ENCODE assay signal across 9 mouse cellular contexts in genomic region chr9:98409137-98409536, GRCm38 (mm10). TPM values are rescaled to one million over a fixed set of nuclear protein-coding genes. Genes with fewer than 3 reads are reported as not detected.
A peak's percentile ranks its signal among the peaks of the same experiment; 100 is the strongest.
DNase-seq lines count a peak whose midpoint lies in the region; ATAC-seq lines count a peak whose summit lies in the region.
"Had no signal": no experiment of that assay in that cellular context is flagged by ENCODE, and none has a peak within 500 bp of the region (broad histone marks: within the 10 kb centered on the region; RNA-seq: fewer than 3 reads in every experiment).

No protein-coding gene starts in this region.

- H3K9ac ChIP-seq in midbrain, embryonic 16.5 days (ENCODE audit: low read depth, low read length): no peak overlapping the region
- H3K9ac ChIP-seq in kidney, embryonic 16.5 days (replicated peaks; ENCODE audit: low read length): no peak overlapping the region
- H3K9ac ChIP-seq: embryonic facial prominence, embryonic 15.5 days had no signal

- no peak overlapping the region for H3K4me3 ChIP-seq in midbrain, embryonic 10.5 days
- no peak overlapping the region for H3K4me3 ChIP-seq in midbrain, embryonic 16.5 days (ENCODE audit: low read depth, low read length)
- no peak overlapping the region for H3K4me3 ChIP-seq in kidney, embryonic 16.5 days (ENCODE audit: low read length)
- H3K4me3 ChIP-seq: embryonic facial prominence, embryonic 15.5 days had no signal

- no peaks in the 10 kb centered on the region for H3K36me3 ChIP-seq in midbrain, embryonic 10.5 days
- no peaks in the 10 kb centered on the region for H3K36me3 ChIP-seq in midbrain, embryonic 16.5 days (ENCODE audit: control insufficient read depth, insufficient read depth, low read length)
- H3K36me3 ChIP-seq in kidney, embryonic 16.5 days (ENCODE audit: insufficient read depth, low read length): no peaks in the 10 kb centered on the region
- H3K36me3 ChIP-seq: embryonic facial prominence, embryonic 15.5 days had no signal

- 39% methylated on average over 3 of the region's 3 CpGs for WGBS in midbrain, embryonic 10.5 days
- 21% methylated on average over 3 of the region's 3 CpGs for WGBS in midbrain, embryonic 16.5 days
- 28% methylated on average over 3 of the region's 3 CpGs for WGBS in kidney, embryonic 16.5 days

- no peak for ATAC-seq in midbrain, embryonic 16.5 days
- 0 out of 2 replicates have a peak, but pooled peaks have one; percentile 19 for ATAC-seq in kidney, embryonic 16.5 days (ENCODE audit: low FRiP score, low TSS enrichment)

- H3K27me3 ChIP-seq in midbrain, embryonic 10.5 days (ENCODE audit: low read depth, poor library complexity, severe bottlenecking): no peaks in the 10 kb centered on the region
- no peaks in the 10 kb centered on the region for H3K27me3 ChIP-seq in midbrain, embryonic 16.5 days (ENCODE audit: control insufficient read depth, insufficient read depth, low read depth, low read length)
- no peaks in the 10 kb centered on the region for H3K27me3 ChIP-seq in kidney, embryonic 16.5 days (ENCODE audit: insufficient read depth, low read length)
- H3K27me3 ChIP-seq: embryonic facial prominence, embryonic 15.5 days had no signal

- peak; percentile 73 for DNase-seq in midbrain, embryonic 10.5 days (ENCODE audit: low spot score)
- peak; percentile 7 for DNase-seq in cerebellum, adult 11-12 months
- peak; percentile 71 to 73 for DNase-seq in frontal cortex, postnatal 25 days (ENCODE audit: low spot score in 2 of 2)
- peak; percentile 79 for DNase-seq in liver
- DNase-seq in ovary, postnatal 36 days (ENCODE audit: low spot score): peak; percentile 78
- peak; percentile 68 for DNase-seq in thymus, postnatal 14 days

- H3K4me2 ChIP-seq in midbrain, embryonic 16.5 days (ENCODE audit: low read length): no peak overlapping the region
- H3K4me2 ChIP-seq in kidney, embryonic 16.5 days (replicated peaks; ENCODE audit: low read depth, low read length): no peak overlapping the region
- H3K4me2 ChIP-seq: embryonic facial prominence, embryonic 15.5 days had no signal

- no peaks in the 10 kb centered on the region for H3K9me3 ChIP-seq in midbrain, embryonic 10.5 days (replicated peaks)
- no peaks in the 10 kb centered on the region for H3K9me3 ChIP-seq in midbrain, embryonic 16.5 days (replicated peaks; ENCODE audit: control insufficient read depth, low read length, poor library complexity, severe bottlenecking)
- H3K9me3 ChIP-seq in kidney, embryonic 16.5 days (ENCODE audit: low read length): no peaks in the 10 kb centered on the region
- H3K9me3 ChIP-seq: embryonic facial prominence, embryonic 15.5 days had no signal

- no peak overlapping the region for H3K27ac ChIP-seq in midbrain, embryonic 10.5 days (replicated peaks)
- H3K27ac ChIP-seq in midbrain, embryonic 16.5 days (ENCODE audit: low read length): no peak overlapping the region
- H3K27ac ChIP-seq in kidney, embryonic 16.5 days (ENCODE audit: low read length): no peak overlapping the region
- H3K27ac ChIP-seq: embryonic facial prominence, embryonic 15.5 days had no signal

- H3K4me1 ChIP-seq in midbrain, embryonic 10.5 days: no peaks in the 10 kb centered on the region
- no peaks in the 10 kb centered on the region for H3K4me1 ChIP-seq in midbrain, embryonic 16.5 days (ENCODE audit: control insufficient read depth, insufficient read depth, low read length)
- no peaks in the 10 kb centered on the region for H3K4me1 ChIP-seq in kidney, embryonic 16.5 days (ENCODE audit: insufficient read depth, low read length)
- H3K4me1 ChIP-seq: embryonic facial prominence, embryonic 15.5 days had no signal

RNA-seq across cellular contexts. Expression of gene Rbp1, which starts 13.6 kb away (rescaled TPM):
- 25.5 and 29.8 TPM in 2 replicates for polyA plus RNA-seq in midbrain, embryonic 10.5 days (2016; fragmentation: Nextera tagmentation; extraction: Ambion mirVana)
- polyA plus RNA-seq in midbrain, embryonic 16.5 days (2015; fragmentation: Nextera tagmentation; extraction: Ambion mirVana): 20.0 and 20.1 TPM in 2 replicates
- polyA plus RNA-seq in kidney, embryonic 16.5 days (2015; fragmentation: Nextera tagmentation; extraction: Ambion mirVana): 104 and 106 TPM in 2 replicates

Comparison
In these comparisons a context has a peak if more than half of its experiments do, and no peak if none do; other contexts are left out.
1. DNase-seq: peak in every context shown above with its lines; median percentile 79 in liver; 78 in ovary, postnatal 36 days; 73 in midbrain, embryonic 10.5 days; 72 in frontal cortex, postnatal 25 days; 68 in thymus, postnatal 14 days; 7 in cerebellum, adult 11-12 months.